Comparison of ENCODE assay signal across 9 mouse cellular contexts in genomic region chr2:35696193-35696541, GRCm38 (mm10).
DNase-seq lines count a peak whose midpoint lies in the region; ATAC-seq and TF ChIP-seq lines count a peak whose summit lies in the region.
"Had no signal": no experiment of that assay in that cellular context is flagged by ENCODE, and none has a peak within 500 bp of the region (broad histone marks: within the 10 kb centered on the region; RNA-seq: fewer than 3 reads in every experiment).

No protein-coding gene starts in this region.

- DNase-seq in heart, embryonic 10.5 days (ENCODE audit: low spot score): no peak
- no peak for DNase-seq in heart, adult 9 months (ENCODE audit: low spot score in 2 of 2)
- DNase-seq in liver, postnatal 0 days: no peak
- DNase-seq in liver (no peak), MN1 (ENCODE audit: low spot score) (no peak)
- DNase-seq in forebrain, postnatal 0 days: no peak
- DNase-seq in c-Kit-positive CD71-positive TER-119-positive erythroid progenitor cells, embryonic 14.5 days (ENCODE audit: low spot score): no peak
- DNase-seq: cerebellum, adult 8-10 months had no signal

- H3K4me3 ChIP-seq in heart, embryonic 10.5 days: no peak overlapping the region
- H3K4me3 ChIP-seq in liver, postnatal 0 days (ENCODE audit: low read depth, low read length): no peak overlapping the region
- H3K4me3 ChIP-seq in forebrain, postnatal 0 days (ENCODE audit: low read depth, low read length): no peak overlapping the region
- H3K4me3 ChIP-seq in neural tube, embryonic 15.5 days (replicated peaks): no peak overlapping the region

- H3K9me3 ChIP-seq in heart, embryonic 10.5 days: no peaks in the 10 kb centered on the region
- no peaks in the 10 kb centered on the region for H3K9me3 ChIP-seq in liver, postnatal 0 days (ENCODE audit: low read length)
- H3K9me3 ChIP-seq in forebrain, postnatal 0 days (ENCODE audit: low read length): no peaks in the 10 kb centered on the region
- H3K9me3 ChIP-seq in neural tube, embryonic 15.5 days (replicated peaks): no peaks in the 10 kb centered on the region

- no peak overlapping the region for H3K4me2 ChIP-seq in liver, postnatal 0 days (ENCODE audit: low read depth, low read length)
- no peak overlapping the region for H3K4me2 ChIP-seq in forebrain, postnatal 0 days (ENCODE audit: low read depth)
- peak overlapping the region; percentile 20; the same call in 1 of the 2 replicates for H3K4me2 ChIP-seq in neural tube, embryonic 15.5 days

- H3K27ac ChIP-seq in heart, embryonic 10.5 days: peak overlapping the region; percentile 78; the same call in 1 of the 2 replicates
- peak overlapping the region; percentile 52; the same call in 1 of the 2 replicates for H3K27ac ChIP-seq in liver, postnatal 0 days (ENCODE audit: low read depth)
- H3K27ac ChIP-seq in forebrain, postnatal 0 days (ENCODE audit: low read depth, low read length): 0 out of 2 replicates have a peak overlapping the region, but pooled peaks have one; percentile 15
- H3K27ac ChIP-seq in neural tube, embryonic 15.5 days (replicated peaks): peak overlapping the region; percentile 60; the same call in 1 of the 2 replicates

- 0 out of 2 replicates have a peak overlapping the region, but pooled peaks have one; percentile 4 for H3K9ac ChIP-seq in liver, postnatal 0 days (replicated peaks)
- no peak overlapping the region for H3K9ac ChIP-seq in forebrain, postnatal 0 days
- H3K9ac ChIP-seq in neural tube, embryonic 15.5 days (replicated peaks): no peak overlapping the region

- TF ChIP-seq CTCF in liver, postnatal 0 days (IDR thresholded peaks at IDR 0.05; ENCODE audit: low read depth): no peak
- no peak for TF ChIP-seq CTCF in forebrain, postnatal 0 days (IDR thresholded peaks at IDR 0.05; ENCODE audit: low read depth)

- no peaks in the 10 kb centered on the region for H3K36me3 ChIP-seq in heart, embryonic 10.5 days
- H3K36me3 ChIP-seq in liver, postnatal 0 days (replicated peaks; ENCODE audit: insufficient read depth, low read length): no peaks in the 10 kb centered on the region
- no peaks in the 10 kb centered on the region for H3K36me3 ChIP-seq in forebrain, postnatal 0 days (ENCODE audit: insufficient read depth)
- no peaks in the 10 kb centered on the region for H3K36me3 ChIP-seq in neural tube, embryonic 15.5 days

- WGBS in heart, embryonic 10.5 days: 71% methylated on average over 7 of the region's 7 CpGs
- 66% methylated on average over 7 of the region's 7 CpGs for WGBS in liver, postnatal 0 days (ENCODE audit: insufficient replicate concordance)
- 54% methylated on average over 7 of the region's 7 CpGs for WGBS in forebrain, postnatal 0 days
- WGBS in neural tube, embryonic 15.5 days: 65% methylated on average over 7 of the region's 7 CpGs

- TF ChIP-seq EP300 in liver, postnatal 0 days (IDR thresholded peaks at IDR 0.05; ENCODE audit: low read depth): no peak

- H3K27me3 ChIP-seq in heart, embryonic 10.5 days (ENCODE audit: insufficient read depth, poor library complexity, severe bottlenecking): no peaks in the 10 kb centered on the region
- no peaks in the 10 kb centered on the region for H3K27me3 ChIP-seq in liver, postnatal 0 days (ENCODE audit: insufficient read depth, low read length)
- H3K27me3 ChIP-seq in forebrain, postnatal 0 days (ENCODE audit: insufficient read depth, low read length): no peaks in the 10 kb centered on the region
- no peaks in the 10 kb centered on the region for H3K27me3 ChIP-seq in neural tube, embryonic 15.5 days (replicated peaks)

- no peak for ATAC-seq in liver, postnatal 0 days
- no peak for ATAC-seq in forebrain, postnatal 0 days
- ATAC-seq in neural tube, embryonic 15.5 days (ENCODE audit: low FRiP score): no peak

- peaks cover 100% of the 10 kb centered on the region for H3K4me1 ChIP-seq in heart, embryonic 10.5 days
- H3K4me1 ChIP-seq in liver, postnatal 0 days (ENCODE audit: insufficient read depth): peaks cover 38% of the 10 kb centered on the region
- peaks cover 25% of the 10 kb centered on the region; the same call in 1 of the 2 replicates for H3K4me1 ChIP-seq in forebrain, postnatal 0 days (ENCODE audit: insufficient read depth)
- peaks cover 79% of the 10 kb centered on the region for H3K4me1 ChIP-seq in neural tube, embryonic 15.5 days

Comparison
In these comparisons a context has a peak if more than half of its experiments do, and no peak if none do; other contexts are left out.
1. H3K27ac ChIP-seq: peak in every context shown above with its lines; median percentile 78 in heart, embryonic 10.5 days; 60 in neural tube, embryonic 15.5 days; 52 in liver, postnatal 0 days; 15 in forebrain, postnatal 0 days.